Mouse (Mus musculus) embryonic facial prominence, embryonic 12.5 days (tissue): ENCODE measurements around the gene Tm9sf1. TPM values are rescaled to one million over a fixed set of nuclear protein-coding genes. Genes with fewer than 3 reads are reported as not detected.
A peak's percentile ranks its signal among the peaks of the same experiment; 100 is the strongest.

ENCODE experiments used
- ATAC-seq: fragments of 200-750 bp; cut with Nextera tagmentation; 2 replicates; pipeline ENCODE4 v1.8.0; 2017; ENCODE audit not compliant: insufficient number of reproducible peaks, insufficient read depth, low FRiP score, low TSS enrichment
- H3K27ac ChIP-seq: fragments of 300-500 bp; sonication (generic); 2 replicates; pipeline ENCODE4 v1.5.1; 2016; ENCODE audit warnings: mild to moderate bottlenecking
- H3K27me3 ChIP-seq: fragments of 300-500 bp; sonication (generic); 2 replicates; pipeline ENCODE4 v1.6.1; 2016; ENCODE audit warnings: mild to moderate bottlenecking, moderate library complexity
- H3K36me3 ChIP-seq: fragments of 300-500 bp; sonication (generic); 2 replicates; pipeline ENCODE4 v1.6.1; 2016; ENCODE audit warnings: mild to moderate bottlenecking
- H3K4me1 ChIP-seq: fragments of 300-500 bp; sonication (generic); 2 replicates; pipeline ENCODE4 v1.6.1; 2016
- H3K4me2 ChIP-seq: fragments of 300-500 bp; sonication (generic); replicated peaks from 2 replicates; pipeline ENCODE4 v1.6.1; 2016; ENCODE audit warnings: mild to moderate bottlenecking, moderate library complexity
- H3K4me3 ChIP-seq: fragments of 300-500 bp; sonication (generic); 2 replicates; pipeline ENCODE4 v1.5.1; 2016; ENCODE audit warnings: mild to moderate bottlenecking
- H3K9ac ChIP-seq: fragments of 300-500 bp; sonication (generic); 2 replicates; pipeline ENCODE4 v1.6.1; 2016; ENCODE audit warnings: mild to moderate bottlenecking, moderate library complexity
- H3K9me3 ChIP-seq: fragments of 300-500 bp; sonication (generic); 2 replicates; pipeline ENCODE4 v1.6.1; 2016; ENCODE audit warnings: mild to moderate bottlenecking, moderate library complexity
- WGBS: fragments of 180-500 bp; shearing (Covaris S2); methylation state at CpG from one replicate; pipeline ENCODE4 v1.1.7; 2016; 5-methylcytosine and 5-hydroxymethylcytosine counted together
- polyA plus RNA-seq: library from polyadenylated mRNA; unstranded; fragments of >200 nt; fragmentation: Nextera tagmentation; extraction: Ambion mirVana; gene quantifications from 2 replicates; pipeline ENCODE4 v1.2.1, GENCODE M21; 2016

Tm9sf1 gene
- polyA plus RNA-seq, 1 experiment from 2014 or later = 102 TPM

DNA sequence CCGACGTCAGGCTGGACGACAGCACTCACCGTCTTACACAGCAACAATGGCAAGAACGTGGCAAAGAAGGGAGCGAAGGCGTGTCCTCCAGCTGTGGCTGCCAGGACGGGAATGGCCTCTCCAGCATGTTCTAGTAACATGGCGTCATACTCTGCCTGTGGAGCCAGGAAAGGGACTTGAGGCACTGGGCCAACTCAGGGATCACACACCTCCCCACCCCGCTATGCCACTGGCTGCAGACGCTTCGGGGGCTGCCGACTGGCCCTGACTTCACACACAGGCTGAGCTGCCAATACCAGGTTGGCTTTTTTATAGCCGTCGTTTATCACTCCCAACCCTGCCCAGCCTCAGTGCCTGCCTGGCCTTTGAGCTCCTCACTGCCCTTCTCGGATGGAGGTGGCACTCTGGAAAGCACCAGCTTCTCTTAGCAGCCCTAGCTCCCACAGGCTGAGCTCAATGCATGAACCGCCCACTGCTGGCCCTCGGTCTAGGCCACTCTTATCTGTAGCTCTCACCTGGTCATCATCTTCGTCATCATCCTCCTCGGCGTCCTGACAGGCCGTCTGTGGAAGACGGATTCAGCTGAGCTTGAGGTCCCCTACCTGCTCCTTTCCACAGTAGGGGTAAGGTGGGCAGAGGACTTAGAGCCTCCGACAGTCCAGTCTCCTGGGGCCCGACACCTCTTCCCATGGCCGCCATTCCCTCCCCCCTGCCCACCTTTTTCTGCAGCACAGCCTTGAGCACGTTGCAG lies 15.4 kb downstream of the Tm9sf1 start:
- WGBS = 96% methylated on average over 27 of the region's 27 CpGs
- no peak overlapping the region for H3K27ac ChIP-seq
- no peak overlapping the region for H3K4me3 ChIP-seq
- no peaks in the 10 kb centered on the region for H3K4me1 ChIP-seq
- H3K36me3 ChIP-seq = peaks cover 91% of the 10 kb centered on the region
- no peak overlapping the region for H3K9ac ChIP-seq
- ATAC-seq = no peak
- H3K9me3 ChIP-seq = no peaks in the 10 kb centered on the region
- no peaks in the 10 kb centered on the region for H3K27me3 ChIP-seq
- no peak overlapping the region for H3K4me2 ChIP-seq

DNA sequence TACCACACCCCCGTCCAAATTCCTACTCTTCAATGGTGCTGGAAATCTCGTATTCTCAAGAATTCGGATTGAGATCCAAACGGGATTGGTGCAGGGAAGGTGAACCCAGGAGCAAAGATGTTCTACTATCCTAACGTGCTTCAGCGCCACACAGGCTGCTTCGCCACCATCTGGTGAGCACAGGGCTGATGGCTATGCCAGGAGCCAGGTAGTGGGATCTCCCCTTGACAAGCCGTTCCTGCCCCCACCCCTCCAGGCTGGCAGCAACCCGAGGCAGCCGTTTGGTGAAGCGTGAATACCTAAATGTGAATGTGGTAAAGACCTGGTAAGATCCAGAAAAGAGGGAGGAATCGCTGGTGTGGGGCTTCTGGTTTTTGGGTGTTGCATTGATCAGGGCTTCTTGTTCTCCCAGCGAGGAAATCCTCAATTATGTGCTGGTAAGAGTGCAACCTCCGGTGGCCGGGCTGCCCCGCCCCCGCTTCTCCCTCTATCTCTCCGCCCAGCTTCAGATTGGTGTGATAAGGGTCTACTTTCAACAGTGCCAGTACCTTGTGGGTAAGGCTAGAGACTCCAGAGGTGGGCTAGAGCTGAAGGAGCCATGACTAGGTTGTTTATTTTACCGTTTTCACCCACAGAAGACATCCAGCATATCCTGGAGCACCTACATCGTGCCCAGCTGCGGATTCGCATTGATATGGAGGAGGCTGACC lies 25.0 kb downstream of the Tm9sf1 start:
- no peak overlapping the region for H3K9ac ChIP-seq
- peak overlapping the region; percentile 18 for H3K4me3 ChIP-seq
- peak overlapping the region; percentile 35 for H3K4me2 ChIP-seq
- H3K36me3 ChIP-seq = no peaks in the 10 kb centered on the region
- no peaks in the 10 kb centered on the region for H3K4me1 ChIP-seq
- 41% methylated on average over 22 of the region's 22 CpGs for WGBS
- no peak for ATAC-seq
- H3K9me3 ChIP-seq = no peaks in the 10 kb centered on the region
- H3K27me3 ChIP-seq = no peaks in the 10 kb centered on the region
- no peak overlapping the region for H3K27ac ChIP-seq

DNA sequence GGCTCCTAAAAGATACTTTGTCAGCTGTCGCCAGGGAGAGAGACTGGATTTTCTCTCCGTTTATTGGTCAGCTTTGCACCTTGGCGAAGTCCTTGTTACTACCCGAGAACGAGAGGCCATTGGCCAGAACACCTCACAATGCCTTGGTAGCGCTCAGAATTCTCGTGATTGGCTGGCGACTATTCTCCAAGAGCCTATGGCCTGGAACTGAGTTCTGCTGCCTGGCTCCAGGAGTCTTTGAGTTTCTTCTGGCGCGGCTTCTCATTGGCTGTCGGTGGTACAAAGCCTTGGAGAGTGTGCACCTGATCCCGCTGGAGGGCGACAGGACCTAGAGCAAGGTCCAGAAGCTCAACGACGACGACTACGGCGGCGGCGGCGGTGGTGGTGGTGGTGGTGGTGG lies 25.8 kb downstream of the Tm9sf1 start, which contains the start of gene Rec8:
Rec8 (plus strand) TSS at position 216 of the 400 bp plus-strand sequence.
- H3K9ac ChIP-seq = no peak within 1 kb of the TSS
- no peaks in the 10 kb centered on the region for H3K36me3 ChIP-seq
- H3K27ac ChIP-seq = no peak within 1 kb of the TSS
- WGBS = 18% methylated on average over 21 of the region's 21 CpGs
- no peaks in the 10 kb centered on the region for H3K27me3 ChIP-seq
- no peaks in the 10 kb centered on the region for H3K9me3 ChIP-seq
- no peaks in the 10 kb centered on the region for H3K4me1 ChIP-seq
- peak; percentile 43; the same call in 1 of the 2 replicates for ATAC-seq
- H3K4me3 ChIP-seq = peak within 1 kb of the TSS; percentile 18
- peak within 1 kb of the TSS; percentile 35 for H3K4me2 ChIP-seq

DNA sequence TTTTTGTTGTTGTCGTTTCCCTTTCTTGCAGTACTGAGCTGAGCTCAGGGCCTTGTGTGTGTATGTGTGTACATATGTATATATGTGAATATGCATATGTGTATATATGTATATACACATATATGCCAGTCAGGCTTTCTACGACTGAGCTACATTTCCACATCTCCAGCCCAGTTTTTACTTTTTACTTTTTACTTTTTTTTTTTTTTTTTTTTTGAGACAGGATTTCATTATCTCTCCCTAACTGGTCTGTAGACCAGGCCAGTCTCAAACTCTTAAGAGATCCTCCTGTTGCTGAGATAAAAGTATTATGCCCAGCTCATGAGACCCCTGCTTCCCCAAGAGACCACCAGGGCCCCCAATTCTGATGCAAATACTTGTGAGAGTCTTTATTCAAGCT lies 26.8 kb downstream of the Tm9sf1 start:
- no peak overlapping the region for H3K27ac ChIP-seq
- H3K4me2 ChIP-seq = no peak overlapping the region
- H3K27me3 ChIP-seq = no peaks in the 10 kb centered on the region
- 90% methylated on average over 2 of the region's 2 CpGs for WGBS
- H3K36me3 ChIP-seq = no peaks in the 10 kb centered on the region
- no peak overlapping the region for H3K4me3 ChIP-seq
- no peaks in the 10 kb centered on the region for H3K4me1 ChIP-seq
- ATAC-seq = no peak
- no peak overlapping the region for H3K9ac ChIP-seq
- H3K9me3 ChIP-seq = no peaks in the 10 kb centered on the region

DNA sequence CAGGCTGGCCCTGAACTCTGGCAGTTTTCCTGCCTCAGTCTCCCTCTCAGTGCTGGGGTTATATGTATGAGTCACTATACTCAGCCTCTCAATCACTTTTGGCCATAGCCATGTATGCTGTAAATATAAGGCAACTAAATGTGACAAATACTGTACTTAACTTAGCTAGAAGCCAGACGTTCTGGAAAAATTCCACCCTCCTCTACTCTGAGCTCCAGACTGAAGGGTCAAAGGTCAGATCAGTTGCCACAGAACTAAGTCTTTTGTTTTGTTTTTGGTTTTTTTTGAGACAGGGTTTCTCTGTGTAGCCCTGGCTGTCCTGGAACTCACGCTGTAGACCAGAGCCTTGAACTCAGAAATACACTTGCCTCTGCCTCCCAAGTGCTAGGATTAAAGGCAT lies 27.7 kb downstream of the Tm9sf1 start:
- Histone ChIP-seq H3K36me3 (no peaks in the 10 kb centered on the region), H3K9me3 (no peaks in the 10 kb centered on the region), H3K4me3 (no peak overlapping the region), H3K27me3 (no peaks in the 10 kb centered on the region), H3K4me2 (no peak overlapping the region), H3K9ac (no peak overlapping the region), H3K27ac (no peak overlapping the region), H3K4me1 (no peaks in the 10 kb centered on the region)
- 24% methylated on average over 2 of the region's 2 CpGs for WGBS
- ATAC-seq = no peak

DNA sequence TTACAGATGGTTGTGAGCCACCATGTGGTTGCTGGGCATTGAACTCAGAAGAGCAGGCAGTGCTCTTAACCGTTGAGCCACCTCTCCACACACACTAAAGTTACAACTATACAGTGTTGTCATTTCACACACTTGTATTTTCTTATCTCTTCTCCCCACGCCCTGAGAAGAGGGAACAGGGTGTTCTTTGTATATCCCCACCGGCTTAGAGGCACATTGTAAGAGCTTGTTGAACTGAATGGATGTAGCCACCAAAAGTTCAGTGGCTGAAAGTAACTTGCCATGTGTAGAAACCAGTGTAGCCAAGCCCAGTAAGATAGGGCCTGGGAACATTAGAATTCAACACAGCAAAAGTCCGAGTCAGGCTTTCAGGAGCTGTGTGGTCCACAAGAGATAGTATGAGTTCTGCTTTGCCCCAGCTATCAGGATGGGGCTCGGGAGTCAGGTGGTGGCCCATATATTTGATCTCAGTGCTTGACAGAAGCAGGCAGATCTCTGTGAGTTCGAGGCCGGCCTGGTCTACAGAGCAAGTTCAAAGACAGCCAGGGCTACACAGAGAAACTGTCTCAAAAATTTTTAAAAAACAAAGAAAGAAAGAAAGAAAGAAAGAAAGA lies 28.9 kb downstream of the Tm9sf1 start:
- H3K4me1 ChIP-seq = no peaks in the 10 kb centered on the region
- WGBS = 79% methylated on average over 7 of the region's 7 CpGs
- H3K36me3 ChIP-seq = no peaks in the 10 kb centered on the region
- H3K27me3 ChIP-seq = no peaks in the 10 kb centered on the region
- no peak overlapping the region for H3K4me3 ChIP-seq
- no peak overlapping the region for H3K9ac ChIP-seq
- no peak for ATAC-seq
- no peak overlapping the region for H3K4me2 ChIP-seq
- H3K27ac ChIP-seq = no peak overlapping the region
- H3K9me3 ChIP-seq = no peaks in the 10 kb centered on the region

DNA sequence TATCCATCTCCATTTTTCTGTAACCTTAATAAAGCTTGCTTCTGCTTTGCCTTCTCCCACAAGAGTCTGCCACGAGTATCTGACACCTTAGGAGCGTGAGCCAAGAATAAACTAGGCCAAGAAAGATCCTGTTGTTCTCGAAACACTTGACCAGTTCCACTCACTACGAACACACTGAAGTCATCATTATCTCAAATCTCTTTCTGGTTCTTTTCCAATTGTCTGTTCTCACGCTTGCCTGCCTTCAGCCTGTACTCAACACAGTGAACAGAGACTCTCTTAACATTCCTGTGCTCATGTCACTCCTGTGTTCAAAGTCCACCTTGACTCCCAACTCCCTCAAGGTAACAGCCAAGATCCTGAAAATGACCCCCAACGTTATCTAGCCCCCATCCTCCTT lies 30.3 kb downstream of the Tm9sf1 start:
- Histone ChIP-seq H3K4me1 (no peaks in the 10 kb centered on the region), H3K27me3 (no peaks in the 10 kb centered on the region), H3K4me2 (no peak overlapping the region), H3K9ac (no peak overlapping the region), H3K4me3 (no peak overlapping the region), H3K27ac (no peak overlapping the region), H3K9me3 (no peaks in the 10 kb centered on the region), H3K36me3 (peaks cover 13% of the 10 kb centered on the region)
- no peak for ATAC-seq
- WGBS = 71% methylated on average over 6 of the region's 6 CpGs

DNA sequence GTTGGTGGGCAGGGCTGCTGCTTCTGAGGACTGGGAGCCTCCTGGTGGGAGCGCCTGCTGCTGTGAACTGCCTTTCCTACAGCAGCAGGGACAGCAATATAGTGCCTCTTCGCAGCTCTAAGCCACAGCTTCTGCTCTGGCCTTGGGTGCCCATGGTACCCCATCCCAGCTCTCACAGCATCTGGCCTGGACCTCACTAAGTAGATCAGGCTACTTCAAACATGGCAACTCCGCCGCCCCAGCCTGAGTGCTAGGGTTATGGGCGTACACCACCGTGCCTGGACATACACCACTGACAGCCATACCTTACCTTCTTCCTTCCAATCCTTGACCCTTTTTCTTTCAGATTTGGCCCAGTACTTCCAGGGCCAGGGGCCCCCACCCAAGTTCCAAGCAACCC lies 35.3 kb downstream of the Tm9sf1 start:
- Histone ChIP-seq H3K4me2 (no peak overlapping the region), H3K27me3 (no peaks in the 10 kb centered on the region), H3K27ac (no peak overlapping the region), H3K9me3 (no peaks in the 10 kb centered on the region), H3K36me3 (peaks cover 39% of the 10 kb centered on the region), H3K4me3 (no peak overlapping the region), H3K9ac (no peak overlapping the region), H3K4me1 (peaks cover 10% of the 10 kb centered on the region; the same call in 1 of the 2 replicates)
- 97% methylated on average over 6 of the region's 6 CpGs for WGBS
- no peak for ATAC-seq

DNA sequence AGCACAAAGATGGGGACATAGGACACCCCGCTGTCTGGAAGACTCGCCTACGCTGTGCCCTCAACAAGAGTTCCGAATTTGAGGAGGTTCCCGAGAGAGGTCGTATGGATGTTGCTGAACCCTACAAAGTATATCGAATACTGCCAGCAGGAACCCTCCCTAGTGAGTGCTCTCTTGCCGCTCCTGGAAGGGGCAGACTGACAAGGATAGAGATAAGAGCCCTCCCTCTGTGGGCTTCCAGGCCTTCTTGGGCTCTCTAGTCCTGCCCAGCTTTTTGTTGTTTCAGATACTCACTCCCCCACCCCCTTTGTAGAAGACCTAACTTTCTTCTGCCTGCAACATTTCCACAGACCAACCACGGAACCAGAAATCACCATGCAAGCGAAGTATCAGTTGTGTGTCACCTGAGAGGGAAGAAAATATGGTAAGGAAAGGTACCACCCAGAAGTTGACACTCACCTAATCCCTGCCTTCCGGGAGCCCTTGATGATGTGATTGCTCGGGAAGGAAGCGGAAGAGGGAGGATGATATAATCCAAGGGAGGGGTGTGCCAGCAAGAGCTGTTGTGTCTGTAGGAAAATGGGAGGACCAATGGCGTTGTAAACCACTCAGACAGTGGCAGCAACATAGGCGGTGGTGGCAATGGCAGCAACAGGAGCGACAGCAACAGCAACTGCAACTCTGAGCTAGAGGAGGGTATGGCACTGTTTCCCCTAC lies 37.7 kb downstream of the Tm9sf1 start:
- Histone ChIP-seq H3K9ac (no peak overlapping the region), H3K4me1 (peaks cover 11% of the 10 kb centered on the region; the same call in 1 of the 2 replicates), H3K4me2 (no peak overlapping the region), H3K36me3 (peaks cover 63% of the 10 kb centered on the region), H3K27ac (no peak overlapping the region), H3K27me3 (no peaks in the 10 kb centered on the region), H3K9me3 (no peaks in the 10 kb centered on the region), H3K4me3 (no peak overlapping the region)
- no peak for ATAC-seq
- 90% methylated on average over 16 of the region's 16 CpGs for WGBS

DNA sequence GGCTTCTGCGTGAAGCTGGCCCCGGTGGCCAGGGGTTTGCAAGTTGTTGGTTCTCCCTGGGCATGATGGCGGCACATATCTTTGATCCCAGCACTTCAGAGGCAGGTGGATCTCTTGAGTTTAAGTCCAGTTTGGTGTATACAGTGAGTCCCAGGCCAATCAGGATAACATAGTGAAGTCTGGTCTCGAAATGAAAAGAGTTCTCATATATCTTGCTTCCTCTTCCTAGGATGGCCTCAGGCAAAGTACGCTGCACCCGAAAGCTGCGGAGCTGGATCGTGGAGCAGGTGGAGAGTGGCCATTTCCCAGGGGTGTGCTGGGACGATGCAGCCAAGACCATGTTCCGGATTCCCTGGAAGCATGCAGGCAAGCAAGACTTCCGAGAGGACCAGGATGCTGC lies 38.8 kb downstream of the Tm9sf1 start:
- H3K4me2 ChIP-seq = no peak overlapping the region; the same call in 1 of the 2 replicates
- peaks cover 74% of the 10 kb centered on the region for H3K36me3 ChIP-seq
- peaks cover 11% of the 10 kb centered on the region; the same call in 1 of the 2 replicates for H3K4me1 ChIP-seq
- H3K9me3 ChIP-seq = no peaks in the 10 kb centered on the region
- H3K4me3 ChIP-seq = no peak overlapping the region
- no peak overlapping the region for H3K27ac ChIP-seq
- no peaks in the 10 kb centered on the region for H3K27me3 ChIP-seq
- no peak overlapping the region for H3K9ac ChIP-seq
- ATAC-seq = no peak
- WGBS = 86% methylated on average over 11 of the region's 11 CpGs
